Mouse (Mus musculus): ENCODE measurements around the gene Arrb1.
"Not testable (repeated sequence)": the region's sequence is repeated elsewhere in the genome, so short reads cannot be mapped to it uniquely, and the experiment has no call there.

The Arrb1 gene

GRCm38 (mm10) chr7:99534901-99535735 lies at the start of gene Arrb1:
Arrb1 (plus strand) TSS chr7:99535466.
- in situ Hi-C loops (cut with MboI, MseI): loop anchor here (25.0 kb wide), 1 partner anchor 1948 kb away; the partner anchor contains the start of genes Aamdc and Rsf1

- in situ Hi-C loops (cut with MboI, MseI): loop anchor here (5.0 kb wide), 1 partner anchor 63 kb away; no protein-coding TSS in a partner anchor
These were observed 45.6 kb upstream of the Arrb1 start for GRCm38 (mm10) chr7:99489708-99490107.

DNA sequence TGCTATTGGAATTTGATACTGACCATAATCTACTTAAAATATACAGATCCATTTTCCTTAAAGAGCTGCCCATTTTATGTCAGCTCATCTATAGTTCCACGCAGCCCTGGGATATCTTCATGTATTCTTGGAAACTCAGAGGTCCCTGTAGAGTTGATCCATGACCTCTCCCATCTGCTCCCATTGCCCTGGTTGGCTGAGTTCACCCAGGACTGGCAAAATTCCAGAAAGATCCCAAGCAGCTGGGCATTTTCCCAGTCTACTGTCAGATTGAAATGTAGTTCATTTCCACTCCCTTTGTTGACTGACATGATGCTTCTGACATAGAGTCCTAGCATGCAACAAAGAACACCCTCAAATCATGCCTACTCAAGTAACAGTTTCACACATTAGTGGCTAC lies 36.1 kb upstream of the Arrb1 start:
- in situ Hi-C loops (cut with MboI, MseI): no loop called here

DNA sequence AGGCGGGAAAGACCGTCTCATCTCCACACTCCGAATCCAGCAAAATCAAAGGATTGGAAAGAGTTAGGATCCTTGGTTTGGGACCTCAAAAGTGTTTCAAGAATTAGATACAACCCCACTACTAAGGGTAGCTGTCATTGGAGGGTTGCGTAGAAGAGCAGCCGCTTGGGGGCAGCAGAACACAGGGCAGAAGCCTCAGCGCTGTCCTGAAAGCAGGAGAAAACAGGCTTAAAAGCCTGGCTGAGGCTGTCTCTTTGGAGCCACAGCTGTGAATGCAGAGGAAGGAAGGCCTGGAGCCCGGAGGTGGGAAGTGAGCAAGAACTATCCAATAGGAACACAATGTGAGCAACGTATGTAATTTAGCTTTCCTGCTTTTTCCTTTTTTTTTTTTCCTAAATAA lies 35.1 kb upstream of the Arrb1 start:
- in situ Hi-C loops (cut with MboI, MseI): loop anchor here (5.0 kb wide), 2 partner anchors 87 to 297 kb away; no protein-coding TSS in a partner anchor

- in situ Hi-C loops (cut with MboI, MseI): loop anchor here (5.0 kb wide), 2 partner anchors 87 to 297 kb away; no protein-coding TSS in a partner anchor
These were observed 34.6 kb upstream of the Arrb1 start for GRCm38 (mm10) chr7:99500655-99501054.

DNA sequence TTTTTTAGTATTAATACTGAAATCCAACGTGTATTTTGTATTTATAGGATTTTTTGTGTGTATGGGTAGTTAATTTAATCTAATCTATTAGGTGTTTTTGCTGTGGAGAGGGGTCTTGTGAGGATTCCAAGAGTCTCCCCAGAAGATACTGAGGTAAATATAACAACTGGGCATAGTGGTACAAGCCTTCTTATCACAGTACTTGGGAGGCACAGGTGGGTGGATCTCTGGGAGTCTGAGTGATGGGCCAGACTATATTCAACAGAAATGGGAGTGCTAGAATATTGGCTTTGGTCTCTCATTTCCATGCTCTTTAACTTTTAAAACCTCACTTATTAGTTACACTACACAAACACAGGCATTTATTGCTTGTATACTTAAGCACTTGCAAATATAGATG lies 34.1 kb upstream of the Arrb1 start:
- in situ Hi-C loops (cut with MboI, MseI): loop anchor here (5.0 kb wide), 2 partner anchors 86 to 296 kb away; no protein-coding TSS in a partner anchor

- in situ Hi-C loops (cut with MboI, MseI): loop anchor here (5.0 kb wide), 2 partner anchors 83 to 293 kb away; no protein-coding TSS in a partner anchor
These were observed 30.7 kb upstream of the Arrb1 start for GRCm38 (mm10) chr7:99504556-99504955.

GRCm38 (mm10) chr7:99508187-99508586 lies 27.1 kb upstream of the Arrb1 start:
- in situ Hi-C loops (cut with MboI, MseI): not testable (repeated sequence)

DNA sequence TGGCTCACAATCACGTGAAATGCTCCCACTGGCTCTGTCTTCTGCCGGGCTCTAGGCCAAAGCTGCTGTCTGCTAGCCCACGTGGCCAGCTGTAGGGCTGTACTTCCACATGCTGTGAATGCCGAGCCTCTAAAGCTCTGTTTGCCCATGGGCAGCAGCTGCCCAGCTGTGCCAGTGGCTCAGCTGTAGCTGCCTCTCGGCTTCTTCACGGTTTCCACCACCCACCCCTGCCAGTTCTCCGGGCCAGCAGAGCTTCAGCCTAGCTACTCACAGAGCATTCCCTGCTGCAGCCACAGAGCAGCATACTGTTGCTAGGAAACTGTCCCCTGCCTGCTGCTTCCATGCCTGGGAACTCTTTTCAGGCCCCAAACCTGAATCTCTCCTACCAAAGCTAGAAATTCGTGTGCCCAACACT lies 25.2 kb upstream of the Arrb1 start:
- in situ Hi-C loops (cut with MboI, MseI): no loop called here

- in situ Hi-C loops (cut with MboI, MseI): no loop called here
These were observed 19.0 kb upstream of the Arrb1 start for GRCm38 (mm10) chr7:99516092-99516813.

GRCm38 (mm10) chr7:99516814-99517157 lies 18.5 kb upstream of the Arrb1 start:
- in situ Hi-C loops (cut with MboI, MseI): no loop called here

GRCm38 (mm10) chr7:99518954-99519644 lies 16.2 kb upstream of the Arrb1 start:
- in situ Hi-C loops (cut with MboI, MseI): no loop called here

DNA sequence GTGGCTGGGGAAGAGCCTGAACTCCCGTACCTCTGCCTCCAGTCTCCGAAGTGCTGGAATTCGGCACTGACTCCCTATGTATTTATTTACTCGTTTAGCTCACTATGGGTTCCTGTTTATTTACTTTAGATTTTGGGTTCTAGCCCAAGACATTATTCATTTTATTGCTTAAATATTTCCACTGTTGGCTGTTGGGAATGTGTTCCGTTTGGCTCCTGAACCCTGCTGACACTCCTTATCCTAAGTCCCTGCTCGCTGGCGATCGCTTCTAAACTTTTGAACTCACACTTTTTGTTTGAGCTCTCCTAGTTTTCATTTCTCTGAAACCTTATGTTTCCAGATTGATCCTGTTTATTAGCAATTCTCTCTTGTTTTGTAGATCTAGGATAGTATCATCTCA lies 12.1 kb upstream of the Arrb1 start:
- in situ Hi-C loops (cut with MboI, MseI): no loop called here

- in situ Hi-C loops (cut with MboI, MseI): no loop called here
These were observed 11.4 kb upstream of the Arrb1 start for GRCm38 (mm10) chr7:99523837-99524236.

DNA sequence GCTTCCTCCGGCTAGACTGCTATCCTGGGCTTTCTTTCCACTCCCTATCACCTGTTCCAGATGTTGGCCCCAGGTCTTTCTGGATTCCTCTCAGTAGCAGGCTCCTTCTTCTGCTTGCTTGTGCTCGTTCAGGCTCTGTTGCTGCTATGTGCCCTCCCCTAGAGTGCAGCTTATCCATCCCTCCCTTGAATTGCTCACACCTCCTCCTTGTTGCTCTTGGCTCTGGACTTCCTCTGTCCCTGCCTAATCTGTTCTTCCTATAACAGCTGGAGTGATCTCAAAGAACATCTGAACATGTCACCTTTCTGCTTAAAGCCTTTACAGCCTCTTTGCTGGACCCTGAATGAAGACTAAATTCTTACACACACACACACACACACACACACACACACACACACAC lies 6.7 kb upstream of the Arrb1 start:
- in situ Hi-C loops (cut with MboI, MseI): loop anchor here (25.0 kb wide), 1 partner anchor 1941 kb away; the partner anchor contains the start of genes Aamdc and Rsf1

DNA sequence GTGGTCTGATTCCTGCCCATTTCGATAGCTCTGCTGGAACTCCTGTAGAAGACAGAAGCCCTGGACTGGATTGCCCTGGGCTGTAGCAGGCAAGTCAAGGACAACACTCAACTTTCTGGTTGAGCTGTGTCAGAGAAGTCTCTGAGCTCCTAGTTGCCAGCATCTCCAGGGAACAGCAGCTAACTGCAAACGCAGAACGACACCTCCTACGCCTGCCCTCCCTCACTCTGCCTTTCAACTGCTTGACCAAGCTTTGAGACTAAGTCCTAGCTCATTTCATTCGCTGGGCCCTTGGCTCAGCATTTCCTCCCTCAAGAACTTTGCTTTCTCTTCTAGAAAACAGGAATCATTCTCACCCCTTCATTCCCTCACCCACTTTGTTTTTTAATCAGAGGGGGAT lies 5.9 kb upstream of the Arrb1 start:
- in situ Hi-C loops (cut with MboI, MseI): loop anchor here (25.0 kb wide), 1 partner anchor 1942 kb away; the partner anchor contains the start of genes Aamdc and Rsf1

DNA sequence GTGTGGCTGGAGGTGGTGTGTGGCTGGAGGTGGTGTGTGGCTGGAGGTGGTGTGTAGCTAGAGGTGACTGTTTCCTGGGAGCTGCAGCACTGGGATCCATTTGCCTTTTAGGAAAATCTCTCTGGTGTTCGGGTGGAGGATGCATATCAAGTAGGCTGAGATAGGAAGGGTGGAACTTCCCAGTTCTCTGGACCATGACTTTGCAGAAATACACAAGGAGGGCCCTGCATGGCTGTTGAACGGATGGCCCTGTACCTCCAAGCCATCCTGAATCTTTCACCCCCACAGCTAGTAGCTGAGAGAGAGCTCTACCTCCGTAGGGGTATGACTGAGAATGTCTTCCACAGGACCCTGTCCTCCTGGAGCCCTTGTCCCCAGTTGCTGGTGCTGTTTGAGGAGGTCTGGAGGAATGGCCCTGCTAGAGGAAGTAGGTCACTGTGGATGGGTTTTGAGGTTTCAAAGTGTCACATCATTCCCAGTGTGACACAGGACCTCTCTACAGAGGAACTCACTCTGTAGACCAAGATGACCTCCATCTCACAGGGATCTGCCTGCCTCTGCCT lies 3.8 kb upstream of the Arrb1 start:
- in situ Hi-C loops (cut with MboI, MseI): loop anchor here (25.0 kb wide), 1 partner anchor 1944 kb away; the partner anchor contains the start of genes Aamdc and Rsf1

DNA sequence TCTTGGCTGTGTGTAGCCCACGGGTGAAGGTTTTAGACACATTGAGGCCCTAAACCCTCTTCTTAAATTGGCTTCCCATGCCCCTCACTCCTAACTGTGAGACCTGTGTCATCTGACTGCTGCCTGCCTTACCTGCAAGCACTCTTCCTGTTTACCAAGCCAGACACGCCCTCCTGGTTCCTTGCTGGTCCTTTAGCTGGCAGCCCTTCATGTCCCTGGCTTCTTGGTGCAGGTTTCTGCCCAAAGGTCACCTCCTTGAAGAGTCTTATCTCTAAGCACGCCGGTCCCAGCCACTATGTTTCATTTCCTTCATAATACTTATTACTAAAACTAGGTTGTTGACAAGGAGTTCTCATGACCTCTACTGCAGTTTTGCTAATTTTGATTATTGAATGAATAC lies 2.7 kb upstream of the Arrb1 start:
- in situ Hi-C loops (cut with MboI, MseI): loop anchor here (25.0 kb wide), 1 partner anchor 1945 kb away; the partner anchor contains the start of genes Aamdc and Rsf1

GRCm38 (mm10) chr7:99533600-99533999 lies 1.7 kb upstream of the Arrb1 start:
- in situ Hi-C loops (cut with MboI, MseI): loop anchor here (25.0 kb wide), 1 partner anchor 1946 kb away; the partner anchor contains the start of genes Aamdc and Rsf1

DNA sequence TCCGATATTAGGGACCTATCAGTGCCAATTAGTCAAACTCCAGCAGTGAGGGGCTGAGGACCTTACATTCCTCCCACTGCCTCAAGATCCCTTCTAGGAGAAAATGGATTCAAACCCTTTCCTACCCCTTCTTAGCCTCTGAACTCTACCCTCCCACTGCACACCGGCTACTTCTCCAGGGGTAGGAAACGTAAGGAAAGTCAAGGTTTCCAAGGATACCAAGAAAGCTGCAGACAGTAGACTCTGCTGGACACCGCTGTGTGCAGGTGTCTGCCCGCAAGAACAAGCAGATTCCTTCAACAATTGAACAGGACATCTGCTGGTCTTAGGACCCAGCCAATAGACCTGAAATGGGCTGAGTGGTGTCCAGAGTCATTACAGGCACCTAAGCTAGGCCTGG lies 765 bp upstream of the Arrb1 start:
- in situ Hi-C loops (cut with MboI, MseI): loop anchor here (25.0 kb wide), 1 partner anchor 1947 kb away; the partner anchor contains the start of genes Aamdc and Rsf1

All from T-helper 1 cell (primary cell).